Mouse (Mus musculus) right cerebral cortex, postnatal 14 days (tissue): ENCODE measurements around the gene Cwc25.
"Not testable (repeated sequence)": the region's sequence is repeated elsewhere in the genome, so short reads cannot be mapped to it uniquely, and the experiment has no call there.

ENCODE experiments used
- DNase-seq: peaks from one replicate; pipeline ENCODE4 v3.0.0; 2022

Gene Cwc25

DNA sequence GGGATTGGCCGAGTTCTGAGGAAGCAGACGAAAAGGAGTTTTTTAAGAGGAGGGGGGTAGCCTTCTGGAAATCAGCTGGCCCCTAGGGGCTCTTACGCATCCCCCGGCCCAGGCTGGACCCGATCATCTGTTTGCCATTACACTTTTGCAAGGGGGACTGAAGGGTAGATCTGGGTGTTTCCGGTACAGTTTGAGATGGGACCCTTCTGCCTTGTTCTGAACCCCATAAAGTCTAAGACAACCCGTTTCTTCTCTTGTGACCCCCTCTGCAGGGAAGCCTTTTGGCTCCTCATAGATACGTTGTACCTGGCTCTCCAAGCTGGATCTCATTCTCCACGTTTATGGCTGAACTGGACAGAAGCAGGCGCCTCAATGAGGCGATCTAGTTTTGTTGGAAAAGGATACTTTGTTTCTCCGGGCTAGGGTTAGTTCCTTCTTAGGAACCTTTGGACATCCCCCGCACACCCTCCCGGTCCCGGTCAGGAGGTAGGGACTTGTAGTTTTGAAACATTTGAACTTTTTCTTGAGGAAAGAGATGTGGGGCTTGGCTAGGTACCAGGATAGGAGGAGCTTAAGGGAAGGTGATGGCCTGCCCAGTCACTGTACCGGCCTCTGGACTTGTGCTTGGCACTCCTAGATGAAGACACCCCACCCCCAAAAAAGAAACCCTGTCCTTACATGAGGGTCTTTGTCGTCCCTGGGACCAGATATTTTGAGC is 34.5 kb upstream of the Cwc25 start:
- DNase-seq: no peak

DNA sequence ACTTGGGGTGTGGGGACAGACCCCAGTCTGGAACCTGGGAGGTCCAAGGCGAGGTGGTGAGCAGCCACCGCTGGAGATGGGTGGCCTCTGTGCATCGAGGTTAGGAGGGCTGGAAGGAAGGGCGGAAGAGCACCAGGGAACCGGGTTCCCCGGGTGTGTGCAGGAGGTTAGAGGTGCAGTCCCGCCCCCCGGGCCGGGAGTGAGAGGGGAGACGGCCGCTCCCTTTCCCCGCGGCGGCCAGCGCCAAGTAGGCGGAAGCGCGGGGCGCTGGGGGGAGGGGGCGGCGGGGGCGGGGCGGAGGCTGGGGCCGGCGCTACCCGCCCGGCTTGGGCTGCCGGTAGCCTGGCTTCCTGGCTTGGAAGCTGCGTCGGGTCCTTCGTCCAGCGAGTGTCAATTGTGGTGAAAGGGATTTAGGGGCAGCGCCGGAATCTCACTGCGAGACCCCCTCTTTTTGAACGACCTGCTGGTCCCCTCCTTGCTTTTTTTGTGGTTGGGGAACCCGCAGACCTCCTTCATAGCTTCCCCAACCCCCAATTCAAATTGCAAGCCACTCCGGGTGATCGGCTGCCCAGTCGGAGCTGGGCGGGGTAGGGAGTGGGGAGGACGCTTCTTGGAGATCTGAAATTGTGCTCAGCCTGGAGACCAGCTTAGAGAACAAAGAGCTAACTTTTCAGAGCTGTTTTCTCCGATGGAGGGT is 33.8 kb upstream of the Cwc25 start:
- peak; percentile 54 for DNase-seq

DNA sequence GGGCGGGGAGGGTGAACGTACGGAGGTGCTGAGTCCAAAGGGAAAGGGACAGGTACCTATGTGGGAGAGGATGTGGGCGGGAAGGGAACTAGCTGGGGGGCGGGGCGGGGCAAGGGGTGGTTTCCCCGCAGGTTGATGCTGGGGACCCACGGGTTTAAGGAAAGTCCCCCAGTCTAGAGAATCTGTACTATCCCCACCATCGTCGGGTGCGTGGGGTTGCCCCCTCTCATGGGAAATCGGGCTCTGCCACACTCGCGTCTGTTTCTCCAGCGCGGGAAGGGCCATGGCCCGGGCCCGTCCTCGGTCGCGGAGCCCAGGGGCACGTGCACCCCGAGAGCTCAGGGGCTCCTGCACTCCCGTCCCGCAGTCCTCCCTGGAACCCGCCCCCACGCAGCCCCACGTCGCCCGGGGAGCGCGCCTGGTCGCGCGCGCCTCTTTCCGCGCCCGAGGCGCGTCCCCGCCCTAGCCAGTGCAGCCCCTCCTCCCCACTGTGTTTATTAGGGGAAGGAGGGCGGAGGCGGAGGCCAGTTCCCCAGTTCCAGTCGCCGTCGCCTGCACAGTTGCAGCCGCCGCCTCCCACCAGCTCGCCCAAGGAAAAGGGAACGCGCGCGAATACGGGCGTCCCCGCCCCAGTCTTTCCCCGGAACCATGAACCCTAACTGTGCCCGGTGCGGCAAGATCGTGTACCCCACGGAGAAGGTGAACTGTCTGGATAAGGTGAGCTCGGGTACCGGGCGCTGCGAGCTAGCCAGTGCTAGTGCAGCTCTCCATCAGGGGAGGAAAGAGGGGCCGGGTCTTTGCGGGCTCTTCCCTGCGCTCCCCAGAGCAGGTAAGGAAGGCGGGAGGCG is 33.0 kb upstream of the Cwc25 start:
- DNase-seq: peak; percentile 85

DNA sequence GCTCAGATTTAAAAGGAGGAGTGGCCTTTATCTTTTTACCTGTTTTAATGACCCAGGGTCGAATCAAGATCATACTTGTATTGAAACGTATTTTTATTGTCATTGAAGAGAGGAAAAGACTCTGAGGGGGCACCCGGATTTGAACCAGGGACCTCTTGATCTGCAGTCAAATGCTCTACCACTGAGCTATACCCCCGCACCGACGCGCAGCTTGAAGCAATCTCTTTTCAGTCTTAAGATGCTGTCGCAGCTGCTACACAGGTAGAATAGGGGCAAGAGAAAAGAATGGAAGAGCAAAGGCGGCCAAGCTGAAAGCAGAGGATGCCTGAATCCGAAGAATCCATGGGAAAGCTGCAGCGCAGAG is 32.4 kb upstream of the Cwc25 start, which contains the start of gene Lasp1:
Gene Lasp1, plus strand, starts transcription at position 219 of the 364 bp plus-strand sequence.
- peak; percentile 82 for DNase-seq

DNA sequence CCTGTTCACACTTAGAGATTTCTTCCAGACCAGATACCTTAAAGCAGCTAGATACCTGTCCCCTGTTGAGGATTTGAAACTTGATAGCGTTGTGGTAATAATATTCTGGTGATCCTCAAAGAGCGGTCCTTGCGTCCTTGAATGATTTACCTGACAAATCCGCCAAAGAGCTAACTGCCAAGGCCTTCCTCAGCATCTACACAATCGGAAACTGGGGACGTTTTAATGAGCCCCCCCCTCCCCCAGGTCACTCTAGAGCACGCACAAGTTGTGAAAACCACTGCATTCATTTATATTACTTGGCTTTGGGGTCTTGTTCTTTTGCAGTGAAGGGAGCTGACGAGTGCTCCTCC is 31.7 kb upstream of the Cwc25 start:
- DNase-seq: no peak

DNA sequence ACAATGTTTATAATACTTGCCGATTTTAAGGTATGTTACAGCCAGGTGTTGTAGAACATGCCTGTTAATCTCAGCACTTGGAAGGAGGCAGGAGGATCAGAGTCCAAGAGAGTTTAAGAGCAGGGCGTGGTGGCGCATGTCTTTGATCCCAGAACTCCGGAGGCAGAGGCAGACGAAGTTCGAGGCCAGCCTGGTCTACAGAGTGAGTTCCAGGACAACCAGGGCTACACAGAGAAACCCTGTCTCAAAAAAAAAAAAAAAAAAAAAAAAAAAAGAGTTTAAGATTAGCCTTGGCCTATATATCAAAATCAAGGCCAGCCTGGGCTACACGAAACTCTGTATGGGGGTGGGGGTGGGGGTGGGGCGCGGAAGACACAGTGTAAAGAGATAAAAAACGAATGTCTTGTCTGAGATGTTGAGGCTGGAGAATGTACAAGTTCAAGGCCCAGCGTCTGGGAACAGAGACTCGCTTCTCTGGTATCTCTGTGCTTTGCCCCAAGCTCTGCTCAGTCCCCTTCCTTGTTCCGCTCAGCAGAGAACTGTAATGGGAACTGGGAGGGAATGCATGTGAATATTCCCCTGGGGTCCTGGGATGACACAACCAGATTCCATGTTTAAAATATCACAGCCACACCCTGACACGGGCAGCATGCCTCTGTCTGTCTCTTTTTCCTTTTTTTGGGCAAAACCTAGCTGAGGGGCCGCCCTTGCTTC is 31.2 kb upstream of the Cwc25 start:
- DNase-seq: no peak

DNA sequence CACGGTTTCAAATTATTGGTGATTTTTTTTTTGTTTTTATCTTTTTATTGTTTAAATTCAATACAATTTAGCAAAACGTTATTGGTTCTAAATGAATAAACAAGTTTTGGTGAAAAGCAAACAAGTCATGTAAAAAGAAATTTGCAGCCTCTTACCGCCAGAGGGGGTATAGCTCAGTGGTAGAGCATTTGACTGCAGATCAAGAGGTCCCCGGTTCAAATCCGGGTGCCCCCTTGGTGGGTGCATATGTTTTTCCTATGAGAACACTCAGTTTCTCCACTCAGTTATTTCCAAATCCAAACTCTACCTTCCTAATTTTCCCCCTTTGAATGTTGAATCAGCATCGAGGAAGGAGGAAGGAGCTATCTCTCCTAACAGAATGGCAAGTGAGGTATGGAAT is 30.6 kb upstream of the Cwc25 start:
- DNase-seq: peak; percentile 66

DNA sequence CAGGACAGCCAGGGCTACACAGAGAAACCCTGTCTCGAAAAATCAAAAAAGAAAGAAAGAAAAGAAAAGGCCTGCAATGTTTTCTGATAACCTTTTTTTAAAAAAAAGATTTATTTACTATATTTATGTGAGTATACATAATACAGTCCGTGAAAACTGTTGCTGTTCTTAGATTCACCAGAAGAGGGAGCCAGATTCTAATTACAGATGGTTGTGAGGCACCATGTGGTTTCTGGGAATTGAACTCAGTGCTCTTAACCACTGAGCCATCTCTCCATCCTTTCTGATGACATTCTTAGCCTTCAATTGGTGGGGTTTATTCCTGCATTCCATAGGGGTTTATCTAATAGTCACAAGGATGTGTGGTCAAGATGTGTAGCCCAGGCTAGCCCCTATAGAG is 26.8 kb upstream of the Cwc25 start:
- no peak for DNase-seq

DNA sequence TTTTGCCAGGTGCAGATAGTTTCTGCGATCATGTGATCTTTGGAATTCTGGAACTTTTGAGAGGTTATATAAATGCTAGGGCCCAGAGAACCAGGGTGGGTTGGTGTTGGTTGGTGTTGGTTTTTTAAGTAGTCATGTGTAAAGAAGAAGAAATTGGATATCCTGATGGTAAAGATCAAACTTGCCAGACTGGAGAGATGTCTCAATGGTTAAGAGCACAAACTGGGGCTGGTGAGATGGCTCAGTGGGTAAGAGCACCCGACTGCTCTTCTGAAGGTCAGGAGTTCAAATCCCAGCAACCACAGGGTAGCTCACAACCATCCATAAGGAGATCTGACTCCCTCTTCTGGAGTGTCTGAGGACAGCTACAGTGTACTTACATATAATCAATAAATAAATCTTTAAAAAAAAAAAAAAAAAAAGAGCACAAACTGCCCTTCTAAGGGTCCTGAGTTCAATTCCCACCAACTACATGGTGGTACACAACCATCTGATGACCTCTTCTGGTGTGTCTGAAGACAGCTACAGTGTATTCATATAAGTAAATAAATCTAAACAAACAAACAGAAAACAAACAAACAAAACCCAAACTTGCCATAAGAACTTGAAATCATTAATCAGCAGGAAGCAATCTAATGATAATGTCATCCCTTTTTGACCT is 24.6 kb upstream of the Cwc25 start:
- DNase-seq: not testable (repeated sequence)

DNA sequence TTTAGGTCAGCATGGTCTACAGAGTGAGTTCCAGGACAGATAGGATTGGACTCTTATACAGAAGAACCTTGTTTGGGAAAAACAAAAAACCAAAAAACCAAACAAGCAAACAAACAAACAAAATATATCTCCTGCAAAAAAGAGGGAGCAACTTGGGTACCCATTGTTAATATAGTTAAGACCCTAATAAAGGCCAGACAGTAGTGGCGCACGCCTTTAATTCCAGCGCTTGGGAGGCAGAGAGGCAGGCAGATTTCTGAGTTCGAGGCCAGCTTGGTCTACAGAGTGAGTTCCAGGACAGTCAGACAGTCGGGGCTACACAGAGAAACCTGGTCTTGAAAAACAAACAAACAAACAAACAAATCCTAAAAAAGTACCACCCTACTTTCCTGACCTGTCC is 23.4 kb upstream of the Cwc25 start:
- no peak for DNase-seq

DNA sequence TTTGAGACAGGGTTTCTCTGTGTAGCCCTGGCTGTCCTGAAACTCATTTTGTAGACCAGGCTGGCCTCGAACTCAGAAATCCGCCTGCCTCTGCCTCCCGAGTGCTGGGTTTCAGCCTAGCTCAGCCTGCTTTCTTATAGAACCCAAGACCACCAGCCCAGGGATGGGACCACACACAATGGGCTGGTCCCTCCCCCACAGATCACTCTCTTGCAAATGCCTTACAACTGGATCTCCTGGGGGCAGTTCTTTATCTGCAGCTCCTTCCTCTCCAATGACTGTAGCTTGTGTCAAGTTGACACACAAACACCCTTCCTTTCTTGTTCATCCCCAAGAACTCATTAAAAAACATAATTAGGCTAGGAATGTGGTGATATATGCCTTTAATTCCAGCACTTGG is 21.6 kb upstream of the Cwc25 start:
- DNase-seq: no peak

DNA sequence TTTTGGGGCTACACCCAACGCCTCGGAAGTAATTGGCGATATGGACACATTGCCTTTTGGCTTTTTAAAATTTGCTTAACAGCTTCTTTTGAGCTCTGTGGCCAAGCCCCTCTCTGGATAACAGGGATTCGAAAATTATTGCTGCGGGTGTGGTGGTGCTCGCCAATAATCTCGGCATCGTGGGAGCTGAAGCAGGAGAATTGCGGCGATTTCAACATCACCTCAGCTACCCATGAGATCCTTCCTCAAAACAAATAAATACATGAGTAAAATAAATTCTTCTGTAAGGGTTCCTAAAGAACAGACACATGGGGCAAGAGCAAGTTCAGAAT is 16.2 kb upstream of the Cwc25 start:
- no peak for DNase-seq

DNA sequence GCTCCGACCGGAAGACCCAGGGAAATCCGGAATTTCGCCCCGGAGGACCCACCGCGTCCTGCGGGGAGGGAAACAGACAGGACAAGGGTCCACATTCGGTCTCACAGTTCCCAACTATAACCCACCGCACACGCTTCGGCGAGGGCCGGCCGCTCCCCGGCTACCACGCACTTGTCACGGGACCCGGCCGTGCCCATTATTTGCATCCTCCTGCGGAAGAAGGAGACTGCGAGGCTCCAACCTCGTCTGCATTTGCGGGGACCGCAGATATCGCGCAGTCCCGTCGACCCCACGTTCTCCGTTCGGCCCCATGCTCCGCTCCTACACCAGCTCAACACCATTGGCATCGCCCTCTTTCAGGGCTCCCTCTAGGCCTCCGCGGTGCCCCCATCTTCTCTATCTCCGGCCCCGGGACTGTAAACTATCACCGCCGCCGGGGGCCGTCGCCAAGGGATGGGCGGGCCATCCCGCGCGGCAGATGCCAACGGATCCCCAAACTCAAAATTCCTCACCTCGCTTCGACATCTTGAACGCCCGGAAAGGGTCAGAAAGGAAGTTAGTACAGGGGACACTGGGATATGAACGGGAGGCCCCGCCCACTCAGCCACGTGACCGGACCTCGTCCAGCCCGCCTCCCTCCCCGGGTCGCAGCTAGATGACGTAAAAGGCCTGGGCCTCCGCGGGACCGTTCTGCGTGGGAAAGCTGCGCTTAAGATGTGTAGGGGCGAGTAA is 15.6 kb upstream of the Cwc25 start, which contains the start of gene Rpl23:
Gene Rpl23, minus strand, starts transcription at position 606 of the 732 bp plus-strand sequence.
- peak; percentile 100 for DNase-seq

DNA sequence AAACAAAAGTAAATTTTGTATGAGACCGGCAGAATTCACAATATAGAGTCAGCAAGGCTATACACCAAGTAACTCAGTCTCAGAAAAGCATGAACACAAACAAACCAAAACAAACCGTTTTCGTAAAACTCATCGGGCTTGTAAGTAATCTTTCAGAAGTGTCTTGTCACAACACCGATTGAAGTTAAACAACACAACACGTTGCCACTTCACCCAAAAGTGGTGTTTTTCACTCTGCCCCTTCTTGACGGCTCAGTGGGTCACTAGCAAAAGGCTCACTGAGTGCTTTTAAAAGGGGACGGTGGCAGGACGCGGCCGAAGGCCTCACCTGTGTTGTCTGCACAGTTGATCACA is 15.1 kb upstream of the Cwc25 start:
- no peak for DNase-seq

DNA sequence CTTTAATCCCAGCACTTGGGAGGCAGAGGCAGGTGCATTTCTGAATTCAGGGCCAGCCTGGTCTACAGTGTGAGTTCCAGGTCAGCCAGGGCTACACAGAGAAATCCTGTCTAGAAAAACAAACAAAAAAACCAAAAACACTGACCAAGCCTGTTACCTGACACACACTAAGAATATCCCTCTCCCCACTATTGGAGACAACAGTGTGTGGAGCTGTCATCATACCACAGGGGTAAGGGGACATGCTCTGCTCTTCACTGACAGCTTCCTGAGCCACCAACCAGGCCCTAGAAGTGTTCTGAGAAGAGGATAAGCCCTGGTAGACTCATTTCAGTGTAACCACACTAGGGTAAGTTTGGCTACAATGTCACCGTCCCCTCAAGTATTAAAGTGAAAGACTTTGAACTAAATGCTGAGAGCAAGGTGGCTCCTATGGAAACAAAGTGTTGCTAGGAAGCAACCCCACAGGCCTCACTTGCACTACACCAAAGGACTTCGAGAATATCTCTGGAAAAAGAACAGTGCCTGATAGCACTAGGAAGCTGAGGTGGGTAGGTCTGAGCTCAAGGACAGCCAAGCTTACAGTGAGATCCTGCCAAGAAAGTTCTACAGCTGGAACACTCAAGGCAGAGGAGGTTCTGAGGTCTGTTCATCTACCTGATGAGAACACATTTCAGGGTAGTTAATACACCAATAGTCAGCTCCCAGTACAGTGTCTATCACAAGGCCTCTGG is 13.8 kb upstream of the Cwc25 start:
- DNase-seq: no peak

DNA sequence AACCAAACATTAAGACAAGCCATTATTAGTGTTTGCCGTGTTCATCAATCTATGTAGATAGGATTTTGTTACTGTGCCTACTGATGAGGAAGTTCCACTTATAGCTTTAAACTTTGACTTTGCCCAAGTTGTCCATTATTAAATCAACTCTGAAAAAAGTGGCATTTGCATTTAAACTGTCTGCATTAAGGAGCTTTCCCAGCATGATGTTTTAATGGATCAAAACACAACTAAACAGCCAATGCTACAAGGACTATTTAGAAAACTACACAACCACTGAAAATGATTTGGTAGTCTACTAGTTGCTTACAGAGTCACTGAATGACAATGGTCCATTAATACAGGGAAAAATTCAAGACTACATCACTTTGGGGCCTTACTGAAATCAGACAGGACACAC is 12.6 kb upstream of the Cwc25 start:
- DNase-seq: no peak

DNA sequence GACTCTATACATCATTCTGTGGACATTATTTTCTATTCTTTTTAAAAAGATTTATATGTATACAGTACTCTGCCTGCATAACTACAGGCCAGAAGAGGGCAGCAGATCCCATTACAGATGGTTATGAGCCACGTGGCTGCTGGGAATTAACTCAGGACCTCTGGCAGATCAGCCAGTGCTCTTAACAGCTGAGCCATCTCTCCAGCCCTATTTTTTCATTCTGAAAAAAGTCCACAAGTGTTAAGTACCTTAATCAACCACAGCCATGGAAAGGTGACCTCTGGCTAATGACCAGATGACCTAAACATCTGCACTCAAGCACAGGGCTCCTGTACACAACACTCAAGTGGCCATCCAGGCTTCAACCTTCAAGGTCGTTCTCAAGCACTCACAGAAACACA is 10.8 kb upstream of the Cwc25 start:
- DNase-seq: no peak

DNA sequence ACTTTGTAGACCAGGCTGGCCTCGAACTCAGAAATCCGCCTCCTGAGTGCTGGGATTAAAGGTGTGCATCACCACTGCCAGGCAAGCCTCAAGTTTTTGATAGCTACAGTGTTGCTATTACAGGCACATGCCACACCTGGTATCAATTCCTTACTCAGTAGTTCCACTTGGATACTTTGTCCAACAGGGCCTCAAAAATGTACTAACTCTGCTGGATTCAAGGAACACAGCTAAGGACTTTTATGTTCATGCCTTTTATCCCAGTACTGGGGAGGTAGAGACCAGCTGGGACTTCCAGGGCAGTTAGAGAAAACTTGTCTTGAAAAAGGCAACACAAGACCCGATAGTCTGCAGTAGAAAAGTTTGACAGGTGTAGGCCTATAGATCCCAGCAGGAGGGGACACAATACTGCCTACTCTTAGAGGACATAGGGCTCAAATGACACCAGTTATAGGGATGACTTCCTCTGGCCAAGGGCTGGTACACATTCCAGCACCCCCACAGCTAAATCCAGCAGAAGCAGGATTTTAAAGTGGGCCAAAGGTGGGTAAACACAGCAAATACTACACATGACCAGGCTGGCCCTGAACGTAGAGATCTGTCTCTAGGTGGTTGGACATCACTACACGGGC is 10.3 kb upstream of the Cwc25 start:
- DNase-seq: no peak

DNA sequence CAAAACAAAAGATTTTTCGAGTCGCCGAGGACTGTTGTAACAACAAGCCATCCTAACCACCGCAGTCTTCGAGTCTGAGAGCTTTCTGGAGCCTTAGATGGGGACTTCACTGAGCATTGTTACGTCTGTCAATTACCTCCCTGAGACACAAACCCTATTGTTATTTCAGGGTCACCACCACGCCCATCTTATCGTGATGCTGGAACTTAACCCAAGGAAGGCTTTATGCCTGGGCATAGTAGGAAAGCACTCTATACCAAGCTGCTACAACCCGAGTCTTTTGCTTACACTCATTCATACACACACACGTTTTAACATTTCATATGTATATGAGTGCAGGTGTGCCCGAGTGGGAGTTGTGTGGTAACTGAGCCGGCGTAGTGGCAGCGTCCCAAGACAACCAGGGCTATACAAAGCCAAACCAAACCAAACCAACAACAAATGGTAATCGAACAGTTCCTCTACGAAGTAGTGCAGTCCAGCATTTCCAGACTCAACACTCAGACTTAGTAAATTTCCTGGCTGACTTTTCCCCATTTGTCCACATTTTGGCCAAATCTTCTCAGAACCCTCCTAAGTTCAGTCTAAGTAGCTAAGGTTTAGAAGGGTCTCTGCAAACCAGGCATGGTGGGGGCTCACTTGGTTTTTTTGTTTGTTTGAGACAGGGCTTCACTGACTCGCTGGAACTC is 9.6 kb upstream of the Cwc25 start, which contains the start of gene 1700001P01Rik:
Gene 1700001P01Rik, minus strand, starts transcription at position 111 of the 689 bp plus-strand sequence.
- no peak for DNase-seq

DNA sequence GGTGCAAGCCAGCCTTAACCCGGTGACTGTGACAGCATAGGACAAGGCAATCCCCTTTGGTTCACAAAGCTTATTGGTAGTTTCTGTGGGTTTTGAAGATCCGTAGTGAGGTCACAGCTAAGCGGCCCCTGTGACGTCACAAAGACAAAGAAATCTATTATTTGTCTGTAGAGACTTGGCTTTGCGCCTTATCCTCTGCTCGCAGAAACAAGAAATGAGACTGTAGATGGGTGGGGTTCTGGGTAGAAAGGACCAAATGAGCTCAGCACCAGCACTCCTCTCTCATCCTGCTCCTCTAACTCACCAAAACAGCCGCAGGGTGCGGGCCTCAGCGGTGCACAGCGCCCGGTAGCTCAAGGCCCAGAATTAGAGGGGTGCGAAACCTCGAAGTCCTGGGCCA is 8.8 kb upstream of the Cwc25 start:
- DNase-seq: no peak
